Mouse (Mus musculus): ENCODE data around the gene Ano2. TPM values are rescaled to one million over a fixed set of nuclear protein-coding genes. Genes with fewer than 3 reads are reported as not detected.

The Ano2 gene
- polyA plus RNA-seq, 1 experiment from 2014 or later: 0.18 TPM

DNA sequence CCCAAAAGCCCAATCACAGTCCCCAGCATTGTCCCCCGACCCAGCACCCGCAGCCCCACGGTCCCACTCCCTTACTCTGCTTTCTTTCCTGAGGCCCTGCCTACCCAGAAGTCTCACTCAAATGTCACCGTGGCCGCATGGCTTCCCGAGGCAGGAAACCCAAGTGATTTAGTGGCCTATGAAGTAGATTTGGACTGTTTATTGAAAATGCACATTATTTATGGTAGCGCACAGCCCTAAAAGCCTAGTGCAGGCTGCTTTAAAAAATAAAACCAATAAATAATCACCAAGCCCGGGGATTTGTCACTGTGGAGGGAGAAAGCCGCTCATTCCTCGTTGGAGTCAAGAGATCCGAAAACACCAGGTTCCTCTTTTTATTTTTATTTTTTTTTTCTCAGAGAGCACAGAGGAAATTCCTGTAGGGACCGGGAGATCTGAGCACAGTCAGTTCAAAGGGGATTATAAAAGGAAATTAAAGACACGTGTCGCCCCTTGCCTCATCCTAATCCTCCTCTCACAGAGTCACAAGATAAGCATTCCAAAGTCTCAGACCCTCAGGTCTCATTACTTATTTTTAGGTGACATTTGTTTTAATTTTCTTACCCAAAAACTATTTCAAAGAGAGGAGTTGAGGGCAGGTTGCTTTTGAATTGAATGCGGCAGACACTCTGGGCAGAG, 285.7 kb downstream of the Ano2 start:
- WGBS: 64% methylated on average over 15 of the region's 15 CpGs
- no peak for ATAC-seq (ENCODE audit: low FRiP score)
- no peaks in the 10 kb centered on the region for H3K4me1 ChIP-seq
- H3K4me2 ChIP-seq: no peak overlapping the region
- no peak overlapping the region for H3K4me3 ChIP-seq (replicated peaks)
- no peaks in the 10 kb centered on the region for H3K9me3 ChIP-seq
- H3K36me3 ChIP-seq (replicated peaks): no peaks in the 10 kb centered on the region
- H3K27me3 ChIP-seq: no peaks in the 10 kb centered on the region
- no peak overlapping the region for H3K27ac ChIP-seq
- no peak overlapping the region for H3K9ac ChIP-seq

- Histone ChIP-seq H3K9ac (no peak overlapping the region), H3K27me3 (no peaks in the 10 kb centered on the region), H3K4me3 (replicated peaks) (no peak overlapping the region), H3K27ac (no peak overlapping the region), H3K36me3 (replicated peaks) (no peaks in the 10 kb centered on the region), H3K4me2 (no peak overlapping the region), H3K4me1 (no peaks in the 10 kb centered on the region), H3K9me3 (no peaks in the 10 kb centered on the region)
- WGBS: 93% methylated on average over 5 of the region's 5 CpGs
- ATAC-seq (ENCODE audit: low FRiP score): no peak
These were observed 289.4 kb downstream of the Ano2 start for GRCm38 (mm10) chr6:125979601-125980000.

DNA sequence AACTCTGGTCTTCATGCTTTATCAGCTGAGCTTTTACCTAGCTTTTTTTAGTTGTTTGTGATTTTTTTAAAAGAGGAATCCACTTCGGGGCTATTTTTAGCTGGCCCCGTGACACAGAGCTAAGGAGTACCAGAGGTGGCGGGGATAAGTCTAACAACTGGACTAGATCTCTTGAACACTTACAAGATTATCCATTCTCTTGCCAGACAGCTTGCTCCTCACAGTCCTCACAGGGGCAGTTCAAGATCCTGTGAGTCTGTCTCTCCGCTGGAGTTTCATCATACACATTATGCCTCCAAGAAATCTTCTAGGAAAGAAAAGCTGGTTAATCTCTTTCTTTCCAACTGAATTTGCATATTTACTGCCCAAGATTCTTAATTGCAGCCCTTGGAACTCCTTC, 293.8 kb downstream of the Ano2 start:
- ATAC-seq (ENCODE audit: low FRiP score): no peak
- Histone ChIP-seq H3K36me3 (replicated peaks) (no peaks in the 10 kb centered on the region), H3K4me1 (no peaks in the 10 kb centered on the region), H3K9ac (no peak overlapping the region), H3K27me3 (no peaks in the 10 kb centered on the region), H3K4me3 (replicated peaks) (no peak overlapping the region), H3K4me2 (no peak overlapping the region), H3K27ac (no peak overlapping the region), H3K9me3 (no peaks in the 10 kb centered on the region)
- 87% methylated on average over 4 of the region's 4 CpGs for WGBS

GRCm38 (mm10) chr6:125992731-125993130, 302.5 kb downstream of the Ano2 start:
- no peaks in the 10 kb centered on the region for H3K4me1 ChIP-seq
- H3K27ac ChIP-seq: no peak overlapping the region
- H3K9me3 ChIP-seq: no peaks in the 10 kb centered on the region
- WGBS: 63% methylated on average over 6 of the region's 6 CpGs
- H3K9ac ChIP-seq: no peak overlapping the region
- no peak overlapping the region for H3K4me2 ChIP-seq
- no peaks in the 10 kb centered on the region for H3K36me3 ChIP-seq (replicated peaks)
- no peak overlapping the region for H3K4me3 ChIP-seq (replicated peaks)
- no peak for ATAC-seq (ENCODE audit: low FRiP score)
- no peaks in the 10 kb centered on the region for H3K27me3 ChIP-seq

DNA sequence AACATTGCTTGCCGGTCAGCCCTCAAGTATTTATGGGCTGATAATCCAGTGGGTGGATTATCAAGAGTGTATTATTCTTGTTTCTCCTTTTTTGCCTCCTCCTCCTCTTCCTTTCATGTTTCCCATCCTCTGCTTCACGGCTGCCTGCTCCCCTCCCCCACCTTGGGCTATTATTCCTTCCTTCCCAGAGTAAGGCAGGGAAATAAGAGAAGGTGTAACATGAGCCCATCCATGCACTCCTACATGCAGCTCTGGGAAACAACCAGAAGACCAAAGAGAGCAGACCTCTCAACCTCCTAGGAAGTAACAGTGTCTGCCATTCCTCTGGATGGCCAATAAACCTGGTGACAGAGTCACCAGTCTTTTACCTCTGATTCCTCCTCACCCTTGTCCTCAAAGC, 311.6 kb downstream of the Ano2 start:
- Histone ChIP-seq H3K27me3 (no peaks in the 10 kb centered on the region), H3K9ac (no peak overlapping the region), H3K36me3 (replicated peaks) (no peaks in the 10 kb centered on the region), H3K9me3 (no peaks in the 10 kb centered on the region), H3K27ac (no peak overlapping the region), H3K4me2 (no peak overlapping the region), H3K4me1 (peaks cover 11% of the 10 kb centered on the region), H3K4me3 (replicated peaks) (no peak overlapping the region)
- WGBS: 20% methylated on average over 2 of the region's 2 CpGs
- ATAC-seq (ENCODE audit: low FRiP score): no peak

DNA sequence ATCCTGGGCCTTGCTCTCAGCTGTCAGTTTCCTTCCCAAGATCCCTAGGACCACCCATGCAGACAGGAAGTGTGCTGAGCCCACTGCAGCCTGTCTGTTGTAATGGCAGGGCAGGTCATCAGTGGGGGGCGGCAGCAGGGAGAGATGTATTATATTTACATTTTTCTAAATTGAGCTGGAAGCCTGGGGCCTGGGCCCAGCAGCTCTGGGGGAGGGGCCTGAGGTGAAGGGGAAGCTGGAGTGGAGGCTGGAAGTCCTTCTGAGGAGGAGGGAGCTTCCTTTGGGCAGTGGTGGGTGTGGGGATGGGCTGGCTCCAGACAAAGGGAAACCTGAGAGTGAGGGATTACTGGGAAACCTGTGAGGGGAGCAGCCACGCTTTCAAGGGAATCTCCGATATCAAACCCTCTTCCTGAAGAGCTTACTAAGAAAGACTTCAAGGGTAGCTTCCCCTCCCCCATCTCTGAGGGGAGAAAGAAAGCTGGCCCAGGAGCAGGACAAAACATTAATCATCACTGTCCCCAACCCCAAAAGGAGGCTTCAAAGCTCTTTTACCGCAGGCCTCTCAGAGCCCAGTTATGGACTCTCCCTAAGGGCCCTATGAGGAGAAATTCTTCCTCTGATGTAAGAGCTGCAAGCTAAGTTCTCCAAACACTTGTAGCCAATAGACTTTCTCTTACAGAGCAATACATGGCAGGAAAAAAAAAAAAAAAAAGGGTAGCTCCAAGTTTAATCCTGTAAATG, 313.0 kb downstream of the Ano2 start:
- no peak overlapping the region for H3K9ac ChIP-seq
- no peak overlapping the region for H3K4me3 ChIP-seq (replicated peaks)
- H3K27ac ChIP-seq: 0 out of 2 replicates have a peak overlapping the region, but pooled peaks have one; percentile 8
- H3K4me2 ChIP-seq: no peak overlapping the region
- peaks cover 11% of the 10 kb centered on the region for H3K4me1 ChIP-seq
- no peak for ATAC-seq (ENCODE audit: low FRiP score)
- no peaks in the 10 kb centered on the region for H3K27me3 ChIP-seq
- no peaks in the 10 kb centered on the region for H3K36me3 ChIP-seq (replicated peaks)
- 9% methylated on average over 4 of the region's 4 CpGs for WGBS
- H3K9me3 ChIP-seq: no peaks in the 10 kb centered on the region

DNA sequence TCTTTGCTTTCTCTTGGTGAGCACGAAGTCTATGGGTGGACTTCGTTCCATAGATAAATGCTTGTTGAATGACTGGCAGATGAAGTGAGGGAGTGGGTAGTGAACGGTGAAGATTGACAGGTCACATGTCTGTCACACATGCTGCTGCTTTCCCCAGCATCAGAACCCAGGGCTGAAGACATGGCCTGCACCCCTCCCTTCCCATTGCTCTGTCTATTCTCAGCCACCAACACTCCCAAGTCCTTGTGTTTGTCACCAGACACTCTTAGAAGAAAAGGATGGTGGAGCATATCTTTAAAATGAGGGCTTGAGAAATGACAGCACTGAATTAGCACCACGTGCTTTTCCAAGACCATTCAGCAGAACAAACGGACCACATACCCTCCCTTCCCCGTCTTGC, 316.4 kb downstream of the Ano2 start:
- no peaks in the 10 kb centered on the region for H3K27me3 ChIP-seq
- peaks cover 11% of the 10 kb centered on the region for H3K4me1 ChIP-seq
- no peak overlapping the region for H3K9ac ChIP-seq
- no peaks in the 10 kb centered on the region for H3K36me3 ChIP-seq (replicated peaks)
- H3K27ac ChIP-seq: no peak overlapping the region
- H3K4me3 ChIP-seq (replicated peaks): no peak overlapping the region
- ATAC-seq (ENCODE audit: low FRiP score): no peak
- H3K4me2 ChIP-seq: no peak overlapping the region
- H3K9me3 ChIP-seq: no peaks in the 10 kb centered on the region
- WGBS: 84% methylated on average over 6 of the region's 6 CpGs

- Histone ChIP-seq H3K4me1 (no peaks in the 10 kb centered on the region), H3K4me3 (replicated peaks) (no peak overlapping the region), H3K36me3 (replicated peaks) (no peaks in the 10 kb centered on the region), H3K27ac (no peak overlapping the region), H3K9ac (no peak overlapping the region), H3K4me2 (no peak overlapping the region), H3K9me3 (no peaks in the 10 kb centered on the region), H3K27me3 (no peaks in the 10 kb centered on the region)
- WGBS: 35% methylated on average over 3 of the region's 3 CpGs
- no peak for ATAC-seq (ENCODE audit: low FRiP score)
These were observed 318.9 kb downstream of the Ano2 start for GRCm38 (mm10) chr6:126009083-126009482.

DNA sequence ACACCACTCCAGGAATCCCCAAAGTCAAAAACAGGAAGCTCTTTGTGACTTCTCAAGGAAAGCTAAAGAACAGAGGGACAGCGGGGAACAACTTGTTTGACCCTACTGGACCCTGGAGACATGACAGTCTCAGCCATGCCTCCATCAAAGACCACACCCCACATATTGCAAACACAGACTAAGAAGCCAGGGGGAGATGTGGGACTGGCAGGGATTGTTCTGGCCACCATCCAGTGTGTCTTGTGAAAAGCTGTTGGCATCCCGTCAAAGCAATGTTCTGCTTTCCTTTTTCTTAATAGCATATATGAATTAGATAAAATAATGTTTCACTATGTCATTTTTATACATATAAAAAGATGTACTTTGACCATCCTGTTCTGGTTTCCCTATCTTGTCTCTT, 326.8 kb downstream of the Ano2 start:
- no peak overlapping the region for H3K4me2 ChIP-seq
- no peaks in the 10 kb centered on the region for H3K9me3 ChIP-seq
- no peak overlapping the region for H3K27ac ChIP-seq
- ATAC-seq (ENCODE audit: low FRiP score): no peak
- no peaks in the 10 kb centered on the region for H3K4me1 ChIP-seq
- H3K27me3 ChIP-seq: no peaks in the 10 kb centered on the region
- H3K9ac ChIP-seq: no peak overlapping the region
- no peaks in the 10 kb centered on the region for H3K36me3 ChIP-seq (replicated peaks)
- WGBS: 98% methylated on average over 2 of the region's 2 CpGs
- no peak overlapping the region for H3K4me3 ChIP-seq (replicated peaks)

DNA sequence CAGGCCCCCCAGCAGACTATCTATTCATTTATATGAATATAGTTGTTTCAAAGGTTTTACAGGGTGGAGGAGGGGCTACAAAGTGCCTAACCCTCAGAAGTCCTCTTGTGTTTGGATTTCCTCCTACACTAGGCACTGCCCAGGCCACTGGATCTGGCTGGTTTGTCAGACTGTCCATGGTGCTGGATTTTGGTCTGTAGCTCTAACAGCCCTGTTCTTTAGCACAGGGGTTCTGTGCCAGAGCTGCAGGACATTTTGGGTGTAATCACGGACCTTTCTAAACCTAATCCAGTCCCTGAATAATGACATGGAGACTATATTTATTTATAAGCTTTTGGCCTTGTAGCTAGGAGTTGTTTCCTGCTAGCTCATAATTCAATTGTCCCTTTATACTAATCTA, 328.2 kb downstream of the Ano2 start:
- no peak overlapping the region for H3K4me2 ChIP-seq
- no peaks in the 10 kb centered on the region for H3K4me1 ChIP-seq
- H3K36me3 ChIP-seq (replicated peaks): no peaks in the 10 kb centered on the region
- no peak overlapping the region for H3K27ac ChIP-seq
- 70% methylated on average over 1 of the region's 1 CpGs for WGBS
- H3K9me3 ChIP-seq: no peaks in the 10 kb centered on the region
- H3K4me3 ChIP-seq (replicated peaks): no peak overlapping the region
- ATAC-seq (ENCODE audit: low FRiP score): no peak
- no peak overlapping the region for H3K9ac ChIP-seq
- H3K27me3 ChIP-seq: no peaks in the 10 kb centered on the region

- no peaks in the 10 kb centered on the region for H3K27me3 ChIP-seq
- no peaks in the 10 kb centered on the region for H3K9me3 ChIP-seq
- no peak overlapping the region for H3K9ac ChIP-seq
- 67% methylated on average over 8 of the region's 8 CpGs for WGBS
- ATAC-seq (ENCODE audit: low FRiP score): no peak
- H3K4me1 ChIP-seq: peaks cover 6% of the 10 kb centered on the region; the same call in 1 of the 2 replicates
- no peaks in the 10 kb centered on the region for H3K36me3 ChIP-seq (replicated peaks)
- no peak overlapping the region for H3K4me3 ChIP-seq (replicated peaks)
- H3K27ac ChIP-seq: no peak overlapping the region
- H3K4me2 ChIP-seq: no peak overlapping the region
These were observed 343.6 kb downstream of the Ano2 start for GRCm38 (mm10) chr6:126033693-126034402.

DNA sequence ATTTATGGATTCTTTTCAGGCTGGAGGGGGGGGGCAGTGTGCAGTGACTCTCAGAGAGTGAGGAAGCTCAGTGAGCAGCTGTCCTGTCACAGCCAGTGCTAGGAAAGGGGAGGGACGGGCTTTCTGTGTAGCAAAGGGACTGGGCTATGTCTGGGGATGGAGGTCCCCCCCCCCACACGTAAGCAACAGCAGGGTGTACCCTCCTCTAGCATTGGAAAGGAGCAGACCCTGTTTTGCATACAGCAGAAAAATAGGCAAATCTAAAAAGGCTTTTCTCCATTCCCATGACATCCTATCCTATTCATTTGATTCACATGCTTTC, 344.1 kb downstream of the Ano2 start:
- 46% methylated on average over 2 of the region's 2 CpGs for WGBS
- Histone ChIP-seq H3K27me3 (no peaks in the 10 kb centered on the region), H3K4me1 (peaks cover 6% of the 10 kb centered on the region; the same call in 1 of the 2 replicates), H3K9me3 (no peaks in the 10 kb centered on the region), H3K27ac (no peak overlapping the region), H3K9ac (no peak overlapping the region), H3K36me3 (replicated peaks) (no peaks in the 10 kb centered on the region), H3K4me3 (replicated peaks) (no peak overlapping the region), H3K4me2 (no peak overlapping the region)
- ATAC-seq (ENCODE audit: low FRiP score): no peak
